Mouse (Mus musculus) heart, adult 2 months (tissue): ENCODE measurements around the gene Rnf220. TPM values are rescaled to one million over a fixed set of nuclear protein-coding genes. Genes with fewer than 3 reads are reported as not detected.
A peak's percentile ranks its signal among the peaks of the same experiment; 100 is the strongest.

Experiments used
- DNase-seq, 2 experiments: peaks; one replicate each; pipeline ENCODE4 v3.0.0; 2021
- H3K27ac ChIP-seq: fragments of 200-600 bp; 2 replicates; pipeline ENCODE4 v1.8.1; 2022
- H3K27me3 ChIP-seq: fragments of 200-500 bp; 2 replicates; pipeline ENCODE4 v1.6.1; 2012; ENCODE audit warnings: mild to moderate bottlenecking, low read length, inconsistent platforms, mixed read lengths; ENCODE audit not compliant: control insufficient read depth, insufficient read depth
- H3K36me3 ChIP-seq: fragments of 200-500 bp; 2 replicates; pipeline ENCODE4 v1.6.1; 2012; ENCODE audit warnings: low read length, inconsistent platforms; ENCODE audit not compliant: control insufficient read depth, insufficient read depth
- H3K4me1 ChIP-seq: fragments of 200-500 bp; 2 replicates; pipeline ENCODE4 v1.6.1; 2011; ENCODE audit warnings: low read length; ENCODE audit not compliant: control insufficient read depth, insufficient read depth
- H3K4me3 ChIP-seq: fragments of 200-600 bp; 2 replicates; pipeline ENCODE4 v1.8.1; 2022
- H3K79me2 ChIP-seq: fragments of 200-500 bp; replicated peaks from 2 replicates; pipeline ENCODE4 v1.6.1; 2012; ENCODE audit warnings: mild to moderate bottlenecking, inconsistent platforms, low read length, moderate library complexity, mixed read lengths; ENCODE audit not compliant: control insufficient read depth, insufficient read depth
- H3K9ac ChIP-seq: fragments of 200-500 bp; 2 replicates; pipeline ENCODE4 v1.6.1; 2012; ENCODE audit warnings: low read depth, mild to moderate bottlenecking, control low read depth, inconsistent platforms, low read length, mixed read lengths
- CTCF ChIP-seq: fragments of 200-600 bp; IDR thresholded peaks from 2 replicates; pipeline ENCODE4 v1.8.1; 2022; ENCODE audit warnings: antibody characterized with exemption, mild to moderate bottlenecking, moderate library complexity
- EP300 ChIP-seq: fragments of 200-500 bp; IDR thresholded peaks from 2 replicates; pipeline ENCODE4 v1.6.1; 2011; ENCODE audit warnings: low read depth, low read length, control low read depth; ENCODE audit not compliant: insufficient read depth
- POLR2A ChIP-seq: fragments of 200-500 bp; IDR thresholded peaks from 2 replicates; pipeline ENCODE4 v1.6.1; 2011; ENCODE audit warnings: mild to moderate bottlenecking, low read depth, low read length, control low read depth; ENCODE audit not compliant: insufficient read depth
- WGBS: fragments of 180-500 bp; shearing (Covaris S2); methylation state at CpG from one replicate; pipeline ENCODE4 v1.1.7; 2018; 5-methylcytosine and 5-hydroxymethylcytosine counted together
- intact Hi-C: fragments of 180-260 bp; cut with DNase I; formaldehyde crosslinking; loops from one replicate; pipeline ENCODE4 v1.15.1; 2025
- polyA plus RNA-seq: library from polyadenylated mRNA; depleted of rRNA; stranded (reverse); fragments of >200 nt; gene quantifications from 2 replicates; pipeline ENCODE4 v1.2.3, GENCODE M21; 2012
- total RNA-seq, 2 experiments: library from RNA; stranded (reverse); gene quantifications; 2 replicates each; pipeline ENCODE4 v1.2.3; 2021

The Rnf220 gene
- total and polyA plus RNA-seq, 3 experiments, result 32.3 to 41.4 (median 33.2) TPM

DNA sequence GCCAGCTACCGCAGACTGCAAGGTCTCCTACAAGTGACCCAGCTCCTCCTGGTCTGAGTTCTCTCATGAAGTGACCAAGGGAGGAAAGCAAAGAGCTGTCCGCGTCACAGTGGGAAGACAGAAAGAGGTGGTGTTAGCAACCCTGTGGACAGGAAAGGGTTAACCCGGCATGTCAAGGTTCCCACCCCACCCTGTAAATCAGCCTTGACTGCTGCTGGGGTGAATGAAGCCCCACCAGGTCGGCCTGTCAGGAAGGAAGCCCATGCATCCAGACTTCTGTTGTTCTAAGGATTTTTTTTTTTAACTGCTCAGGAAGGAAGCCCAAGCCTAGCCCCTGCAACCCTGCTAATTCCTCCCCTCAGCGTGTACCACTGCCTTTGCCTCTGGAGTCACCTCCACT, 16.9 kb downstream of the Rnf220 start:
- Histone ChIP-seq H3K9ac (no peak overlapping the region), H3K27ac (no peak overlapping the region), H3K79me2 (no peaks in the 10 kb centered on the region), H3K27me3 (no peaks in the 10 kb centered on the region), H3K4me3 (no peak overlapping the region), H3K36me3 (no peaks in the 10 kb centered on the region), H3K4me1 (peaks cover 11% of the 10 kb centered on the region)
- 34% methylated on average over 6 of the region's 6 CpGs for WGBS
- intact Hi-C loops, result loop anchor here (5.0 kb wide), 1 partner anchor 123 kb away; no protein-coding TSS in a partner anchor
- no peak for TF ChIP-seq EP300
- no peak for TF ChIP-seq POLR2A
- TF ChIP-seq CTCF, result no peak
- no peak for DNase-seq

DNA sequence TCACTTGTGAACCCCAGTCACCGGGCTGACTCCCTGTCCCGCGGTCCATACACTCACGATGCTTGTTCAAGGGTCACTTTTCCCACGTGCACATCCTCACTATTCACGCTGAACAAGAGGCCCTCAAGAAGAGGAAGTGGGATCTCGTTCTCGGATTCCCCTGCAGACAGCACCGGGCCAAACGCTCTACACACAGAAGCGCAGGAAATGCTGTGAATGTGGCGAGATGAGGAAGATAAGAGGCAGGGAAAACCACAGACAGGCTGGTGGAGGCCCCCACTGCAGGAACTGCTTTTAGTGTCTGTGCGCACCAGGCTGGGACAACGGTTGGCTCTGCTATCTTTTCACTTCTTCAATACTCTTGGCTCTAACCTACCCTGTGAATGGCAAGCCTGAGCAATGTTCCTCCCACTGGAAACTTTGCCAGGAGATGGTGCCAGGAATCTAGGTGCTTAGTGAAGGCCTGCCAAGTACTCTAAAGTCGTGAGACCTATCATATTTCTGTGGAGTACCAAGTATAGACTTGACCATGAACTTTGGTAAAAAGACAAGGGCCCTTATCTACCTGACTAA, 18.7 kb downstream of the Rnf220 start:
- peaks cover 11% of the 10 kb centered on the region for H3K4me1 ChIP-seq
- H3K36me3 ChIP-seq, result no peaks in the 10 kb centered on the region
- TF ChIP-seq EP300 (no peak), POLR2A (no peak), CTCF (no peak)
- no peak overlapping the region for H3K9ac ChIP-seq
- peak; percentile 23 to 25 for DNase-seq
- intact Hi-C loops, result no loop called here
- no peaks in the 10 kb centered on the region for H3K79me2 ChIP-seq
- 25% methylated on average over 15 of the region's 15 CpGs for WGBS
- no peaks in the 10 kb centered on the region for H3K27me3 ChIP-seq
- no peak overlapping the region for H3K4me3 ChIP-seq
- no peak overlapping the region for H3K27ac ChIP-seq

DNA sequence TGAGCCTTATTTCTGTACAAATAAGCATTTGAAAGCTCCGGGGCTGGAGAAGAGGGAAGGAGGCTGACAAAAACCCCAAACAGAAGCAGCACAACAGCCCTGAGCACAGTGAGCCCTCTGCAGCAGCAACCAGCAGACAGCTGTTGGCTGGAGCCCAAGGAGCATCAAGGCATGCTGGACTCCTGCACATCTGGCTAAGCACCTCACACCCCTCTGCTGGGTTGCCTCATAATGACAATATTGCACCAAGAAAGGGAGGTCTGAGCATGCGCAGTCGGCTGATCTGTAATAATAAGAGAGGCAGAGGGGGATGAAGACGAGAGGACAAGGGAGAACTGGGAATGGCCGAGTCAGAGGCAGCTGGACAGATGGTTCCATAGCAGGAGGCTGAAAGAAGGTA, 19.5 kb downstream of the Rnf220 start:
- H3K27ac ChIP-seq, result no peak overlapping the region
- H3K4me1 ChIP-seq, result peaks cover 11% of the 10 kb centered on the region
- H3K9ac ChIP-seq, result no peak overlapping the region
- H3K36me3 ChIP-seq, result no peaks in the 10 kb centered on the region
- intact Hi-C loops, result no loop called here
- no peak overlapping the region for H3K4me3 ChIP-seq
- no peak for DNase-seq
- no peak for TF ChIP-seq EP300
- TF ChIP-seq POLR2A, result no peak
- TF ChIP-seq CTCF, result no peak
- WGBS, result 70% methylated on average over 5 of the region's 5 CpGs
- H3K27me3 ChIP-seq, result no peaks in the 10 kb centered on the region
- H3K79me2 ChIP-seq, result no peaks in the 10 kb centered on the region

DNA sequence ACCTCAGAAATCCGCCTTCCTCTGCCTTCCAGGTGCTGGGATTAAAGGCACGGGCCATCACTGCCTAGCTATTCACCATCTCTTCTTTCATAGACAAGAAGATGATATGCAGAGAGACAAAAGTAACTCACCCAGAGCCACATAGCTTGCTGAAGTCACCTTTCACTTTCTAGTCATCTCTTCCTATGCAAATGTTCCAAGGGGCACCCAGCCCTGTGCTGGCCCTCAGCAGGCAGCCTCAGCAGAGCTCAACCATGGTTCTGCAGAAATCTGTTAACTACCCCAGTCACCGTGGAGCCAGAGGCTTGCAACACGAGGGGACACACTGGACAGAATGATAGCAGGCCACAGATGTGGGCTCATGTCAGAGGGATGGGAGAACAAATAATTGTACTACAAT, 20.1 kb downstream of the Rnf220 start:
- Histone ChIP-seq H3K4me1 (peaks cover 11% of the 10 kb centered on the region), H3K36me3 (no peaks in the 10 kb centered on the region), H3K27ac (no peak overlapping the region), H3K9ac (no peak overlapping the region), H3K79me2 (no peaks in the 10 kb centered on the region), H3K27me3 (no peaks in the 10 kb centered on the region), H3K4me3 (no peak overlapping the region)
- 74% methylated on average over 4 of the region's 4 CpGs for WGBS
- TF ChIP-seq POLR2A (no peak), CTCF (no peak), EP300 (no peak)
- intact Hi-C loops, result no loop called here
- DNase-seq, result no peak

DNA sequence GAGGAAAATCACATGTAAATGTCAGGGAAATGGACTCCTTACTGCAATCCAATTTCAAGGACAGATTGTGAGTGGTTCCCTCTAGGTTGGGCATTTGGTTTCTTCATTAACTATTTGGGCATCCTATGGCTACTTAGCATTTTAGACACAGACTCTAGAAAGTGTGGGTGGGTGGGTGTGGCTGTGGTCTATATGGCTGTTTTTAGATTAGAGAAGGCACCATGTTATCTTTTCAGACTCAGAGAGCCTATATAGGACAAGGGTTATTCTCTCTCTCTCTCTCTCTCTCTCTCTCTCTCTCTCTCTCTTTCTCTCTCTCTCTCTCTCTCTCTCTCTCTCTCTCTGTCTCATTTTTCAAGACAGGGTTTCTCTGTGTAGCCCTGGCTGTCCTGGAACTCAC, 20.5 kb downstream of the Rnf220 start:
- Histone ChIP-seq H3K27ac (no peak overlapping the region), H3K9ac (no peak overlapping the region), H3K36me3 (no peaks in the 10 kb centered on the region), H3K27me3 (no peaks in the 10 kb centered on the region), H3K4me3 (no peak overlapping the region), H3K79me2 (no peaks in the 10 kb centered on the region), H3K4me1 (peaks cover 11% of the 10 kb centered on the region)
- TF ChIP-seq EP300 (no peak), CTCF (no peak), POLR2A (no peak)
- intact Hi-C loops, result no loop called here
- DNase-seq, result no peak

DNA sequence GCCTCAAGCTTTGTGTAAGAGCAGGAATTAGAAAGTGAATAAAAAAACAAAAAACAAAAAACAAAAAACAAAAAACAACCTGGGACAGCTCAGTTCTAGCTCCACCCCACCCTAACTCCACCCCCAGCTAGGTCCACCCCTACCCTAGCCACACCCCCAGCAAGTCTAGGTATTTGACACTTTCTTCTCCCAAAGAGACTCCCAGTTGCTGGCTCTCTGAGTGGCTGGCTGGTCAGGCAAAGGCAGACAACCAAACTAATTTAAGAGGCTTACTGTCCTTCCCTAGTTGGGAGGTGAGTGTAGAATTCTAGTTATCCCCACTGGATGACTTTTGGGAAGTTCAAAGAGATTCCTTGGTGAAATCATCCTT, 22.9 kb downstream of the Rnf220 start:
- H3K4me3 ChIP-seq, result no peak overlapping the region
- DNase-seq, result no peak
- no peaks in the 10 kb centered on the region for H3K36me3 ChIP-seq
- no peak overlapping the region for H3K27ac ChIP-seq
- intact Hi-C loops, result no loop called here
- H3K79me2 ChIP-seq, result no peaks in the 10 kb centered on the region
- peaks cover 7% of the 10 kb centered on the region for H3K4me1 ChIP-seq
- no peaks in the 10 kb centered on the region for H3K27me3 ChIP-seq
- TF ChIP-seq CTCF, result no peak
- H3K9ac ChIP-seq, result no peak overlapping the region
